Mouse (Mus musculus): ENCODE results near the gene Ptpn6. TPM values are rescaled to one million over a fixed set of nuclear protein-coding genes. Genes with fewer than 3 reads are reported as not detected.

Ptpn6 gene
- 100 to 1,000 TPM; 138 to 144 TPM for polyA plus RNA-seq (2017; shearing (Covaris generic))

- no peak for ATAC-seq
Observed at GRCm38 (mm10) chr6:124738511-124739023, at the start of gene Ptpn6. Gene Ptpn6, minus strand, starts transcription at chr6:124738714.

DNA sequence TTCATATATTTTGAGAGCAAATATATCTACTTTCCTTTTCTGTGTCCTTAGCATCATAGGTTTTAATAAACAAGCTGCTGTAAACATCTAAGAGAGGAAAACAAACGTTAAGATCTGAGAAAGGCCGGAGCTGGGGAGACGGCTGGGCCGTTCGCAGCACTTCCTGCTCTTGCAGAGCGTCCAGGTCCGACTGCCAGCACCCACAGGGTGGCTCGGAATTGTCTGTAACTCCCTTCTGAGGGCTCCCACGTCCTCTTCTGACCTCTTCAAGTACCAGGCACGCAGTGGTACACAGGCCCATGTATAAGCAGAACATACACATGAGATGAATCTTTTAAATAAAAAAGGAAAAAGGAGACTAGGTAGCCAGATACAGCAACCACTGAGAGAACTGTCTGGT is 49.2 kb upstream of the Ptpn6 start:
- no peak for ATAC-seq

DNA sequence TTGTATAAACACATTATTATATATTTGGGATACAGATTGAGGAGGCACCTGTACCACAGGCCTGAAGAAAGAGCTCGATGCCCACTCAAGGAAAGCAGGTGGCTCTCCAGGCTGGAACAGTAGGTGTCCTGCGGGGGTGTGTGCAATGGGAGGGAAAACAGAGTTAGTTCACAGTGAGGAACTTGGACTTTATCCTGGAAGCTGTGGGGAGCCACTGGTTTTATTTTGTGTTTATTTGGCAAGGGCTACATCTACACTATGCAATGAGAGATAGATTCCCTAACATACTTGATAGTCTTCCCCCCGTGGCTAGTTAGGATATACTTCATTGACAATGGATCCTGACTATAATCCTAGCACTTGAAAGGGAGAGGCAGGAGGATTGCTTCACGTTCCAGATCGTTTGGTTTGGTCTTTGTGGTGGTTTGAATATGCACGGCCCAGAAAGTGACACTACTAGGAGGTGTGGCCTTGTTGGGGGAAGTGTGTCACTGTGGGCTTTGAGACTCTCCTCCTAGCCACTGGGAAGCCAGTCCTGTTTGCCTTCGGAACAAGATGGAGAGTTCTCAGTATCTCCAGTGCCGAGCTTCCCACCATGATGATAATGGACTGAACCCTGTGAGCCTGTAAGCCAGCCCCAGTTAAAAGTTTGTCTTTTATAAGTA is 48.4 kb upstream of the Ptpn6 start:
- no peak for ATAC-seq

DNA sequence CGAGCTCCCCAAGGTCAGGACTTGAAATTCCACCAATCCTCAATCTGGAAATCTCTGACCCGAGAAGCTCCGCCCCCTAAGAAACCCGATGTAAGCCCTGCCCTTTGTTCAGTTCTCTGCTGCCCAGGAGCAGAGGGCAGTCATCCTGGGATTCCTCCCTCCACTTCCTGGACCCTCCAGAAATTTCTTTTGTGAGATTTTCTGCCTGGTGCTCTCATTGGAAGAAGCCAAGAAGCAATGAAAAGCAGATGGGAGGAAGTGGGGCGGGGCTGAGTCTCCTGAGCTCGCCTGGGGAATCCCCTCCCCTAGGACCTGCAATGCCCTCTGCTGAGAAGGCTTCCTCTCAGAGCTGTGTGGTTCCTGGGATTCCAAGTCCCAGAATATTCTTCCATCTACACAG is 43.9 kb upstream of the Ptpn6 start:
- peak; percentile 63 for ATAC-seq

DNA sequence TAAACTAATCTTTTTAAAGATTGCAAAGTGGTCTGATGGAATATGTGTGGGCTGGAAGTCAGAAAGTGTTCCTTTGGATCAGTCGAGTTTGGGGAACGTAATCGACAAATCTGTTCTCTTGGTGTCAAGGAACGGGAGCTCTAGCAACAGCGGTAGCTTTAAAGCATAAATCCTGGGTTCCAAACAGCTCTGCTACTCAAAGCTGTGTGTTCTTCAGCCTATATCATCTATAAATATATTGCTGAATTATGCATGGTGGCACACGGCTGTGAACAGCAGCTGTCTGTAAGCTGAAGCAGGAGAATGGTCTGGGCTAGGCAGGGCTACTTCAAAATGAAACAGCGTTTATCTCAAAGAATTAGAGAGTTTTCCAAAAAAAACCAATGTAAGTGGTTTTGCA is 42.4 kb upstream of the Ptpn6 start:
- no peak for ATAC-seq

DNA sequence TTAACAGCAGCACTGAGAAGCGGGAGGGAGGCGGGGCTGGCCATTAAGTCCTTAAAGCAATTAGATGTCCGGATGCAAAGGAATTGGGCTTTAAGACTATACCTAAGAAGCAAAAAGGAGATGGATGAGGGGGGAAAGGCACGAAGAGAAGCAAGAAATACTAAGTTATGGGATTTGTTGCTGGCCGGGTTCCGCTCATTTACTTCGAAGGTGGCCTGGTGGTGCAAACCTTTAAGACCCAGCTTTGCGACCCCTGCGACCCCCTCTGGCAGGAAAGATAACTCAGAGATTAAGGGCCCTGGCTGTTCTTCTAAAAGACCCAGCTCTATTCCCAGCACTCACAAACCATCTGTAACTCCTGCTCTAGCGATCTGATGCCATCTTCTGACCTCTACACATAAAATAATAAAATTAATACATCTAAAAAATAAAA is 41.5 kb upstream of the Ptpn6 start:
- ATAC-seq, result peak; percentile 23

GRCm38 (mm10) chr6:124779222-124779983 is 40.9 kb upstream of the Ptpn6 start, which contains the start of gene Lrrc23:
Gene Lrrc23, minus strand, starts transcription at chr6:124779727.
- peak; percentile 92 for ATAC-seq

GRCm38 (mm10) chr6:124770511-124770910 is 32.0 kb upstream of the Ptpn6 start:
- ATAC-seq, result no peak

DNA sequence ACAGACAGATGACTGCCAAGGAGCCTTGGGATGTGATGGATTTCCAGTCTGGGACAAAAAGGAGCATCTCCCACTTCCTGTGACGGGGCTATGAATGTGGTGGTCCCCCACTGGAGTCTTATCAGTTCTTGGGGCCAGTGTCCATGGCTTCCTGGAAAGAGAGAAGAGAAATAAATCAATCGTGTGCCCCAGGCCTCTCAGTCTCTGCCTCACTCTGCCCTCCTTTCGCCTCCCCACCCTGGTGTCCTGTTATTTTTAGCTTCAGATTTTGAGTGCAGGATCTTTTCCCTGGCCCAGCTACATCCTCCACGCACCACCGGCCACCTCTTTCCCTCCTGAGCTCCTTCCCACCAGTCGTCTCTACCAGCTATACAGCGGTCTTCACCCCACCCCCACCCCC is 31.5 kb upstream of the Ptpn6 start:
- ATAC-seq, result no peak

GRCm38 (mm10) chr6:124769101-124769765 is 30.7 kb upstream of the Ptpn6 start, which contains the start of gene Eno2:
Gene Eno2, minus strand, starts transcription at chr6:124769673.
- peak; percentile 60 for ATAC-seq

GRCm38 (mm10) chr6:124768704-124769044 is 30.2 kb upstream of the Ptpn6 start:
- ATAC-seq, result peak; percentile 12

GRCm38 (mm10) chr6:124767920-124768703 is 29.6 kb upstream of the Ptpn6 start:
- peak; percentile 11 for ATAC-seq

DNA sequence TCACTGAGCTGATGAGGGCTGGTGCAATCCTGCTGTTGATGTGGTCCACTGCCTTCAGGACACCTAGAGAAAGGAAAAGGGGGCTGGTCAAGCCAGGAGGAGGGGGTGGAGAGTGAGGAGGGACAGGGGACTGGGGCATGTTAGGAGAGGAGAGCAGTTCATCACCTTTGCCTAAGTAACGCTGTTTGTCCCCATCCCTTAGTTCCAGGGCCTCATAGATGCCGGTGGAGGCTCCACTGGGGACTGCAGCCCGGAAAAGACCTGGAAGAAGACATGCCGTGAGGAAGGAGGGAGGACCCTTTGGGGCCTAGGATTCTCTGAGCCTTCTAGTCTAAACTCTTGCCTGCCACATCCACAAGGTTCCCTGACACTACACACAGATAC is 29.0 kb upstream of the Ptpn6 start:
- ATAC-seq, result no peak

DNA sequence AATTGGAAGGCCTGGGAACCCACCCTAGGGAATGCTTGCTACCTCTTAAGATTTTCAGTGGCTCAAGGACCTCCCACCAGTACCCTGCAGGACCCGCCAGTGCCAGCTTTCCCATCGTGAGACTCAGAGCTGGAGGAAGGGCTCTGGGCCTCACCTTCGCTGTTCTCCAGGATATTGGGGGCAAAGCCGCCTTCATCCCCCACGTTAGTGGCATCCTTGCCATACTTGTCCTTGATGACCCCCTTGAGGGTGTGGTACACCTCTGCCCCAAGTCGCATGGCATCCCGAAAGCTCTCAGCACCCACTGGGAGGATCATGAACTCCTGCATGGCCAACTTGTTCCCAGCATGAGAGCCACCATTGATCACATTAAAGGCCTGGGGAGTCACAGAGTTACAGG is 27.4 kb upstream of the Ptpn6 start:
- ATAC-seq, result no peak

DNA sequence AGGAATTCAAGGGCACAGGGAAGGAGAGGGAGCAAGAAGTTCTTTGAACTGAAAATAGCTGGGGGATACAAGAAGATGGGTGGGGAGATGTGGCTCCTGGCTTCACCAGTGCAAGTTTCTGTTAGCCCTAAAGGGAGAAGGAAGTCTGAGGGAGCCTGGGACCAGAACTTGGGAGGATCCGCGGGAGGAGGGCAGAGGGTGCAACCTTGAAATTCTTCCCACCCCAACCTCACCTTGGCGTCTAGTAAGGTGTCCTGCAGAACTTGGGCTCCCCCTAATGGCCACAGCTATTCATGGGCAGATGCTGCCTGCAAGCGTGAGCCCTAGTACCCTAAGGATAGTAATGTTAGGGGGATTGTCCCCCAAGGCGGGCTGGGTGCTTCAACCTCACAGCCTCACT is 20.7 kb upstream of the Ptpn6 start:
- peak; percentile 61 for ATAC-seq

DNA sequence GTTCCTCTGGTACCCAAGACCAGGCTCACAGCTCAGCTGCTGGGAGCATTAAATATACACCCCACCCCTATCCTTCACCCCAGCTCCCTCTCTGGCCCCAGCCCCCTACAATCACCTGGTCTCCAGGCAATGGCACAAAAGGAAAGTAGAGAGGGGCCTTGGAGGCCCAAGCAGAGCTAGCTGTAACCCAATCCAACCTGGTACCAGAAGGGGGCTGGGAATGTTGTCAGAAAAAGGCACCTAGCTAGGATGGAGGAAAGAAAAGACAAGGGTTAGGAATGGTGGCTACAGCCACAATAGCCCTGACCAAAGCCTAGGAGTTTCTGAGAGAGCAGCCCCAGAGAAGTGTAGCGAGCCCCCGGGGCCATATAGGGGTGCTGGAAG is 20.3 kb upstream of the Ptpn6 start:
- ATAC-seq, result no peak

DNA sequence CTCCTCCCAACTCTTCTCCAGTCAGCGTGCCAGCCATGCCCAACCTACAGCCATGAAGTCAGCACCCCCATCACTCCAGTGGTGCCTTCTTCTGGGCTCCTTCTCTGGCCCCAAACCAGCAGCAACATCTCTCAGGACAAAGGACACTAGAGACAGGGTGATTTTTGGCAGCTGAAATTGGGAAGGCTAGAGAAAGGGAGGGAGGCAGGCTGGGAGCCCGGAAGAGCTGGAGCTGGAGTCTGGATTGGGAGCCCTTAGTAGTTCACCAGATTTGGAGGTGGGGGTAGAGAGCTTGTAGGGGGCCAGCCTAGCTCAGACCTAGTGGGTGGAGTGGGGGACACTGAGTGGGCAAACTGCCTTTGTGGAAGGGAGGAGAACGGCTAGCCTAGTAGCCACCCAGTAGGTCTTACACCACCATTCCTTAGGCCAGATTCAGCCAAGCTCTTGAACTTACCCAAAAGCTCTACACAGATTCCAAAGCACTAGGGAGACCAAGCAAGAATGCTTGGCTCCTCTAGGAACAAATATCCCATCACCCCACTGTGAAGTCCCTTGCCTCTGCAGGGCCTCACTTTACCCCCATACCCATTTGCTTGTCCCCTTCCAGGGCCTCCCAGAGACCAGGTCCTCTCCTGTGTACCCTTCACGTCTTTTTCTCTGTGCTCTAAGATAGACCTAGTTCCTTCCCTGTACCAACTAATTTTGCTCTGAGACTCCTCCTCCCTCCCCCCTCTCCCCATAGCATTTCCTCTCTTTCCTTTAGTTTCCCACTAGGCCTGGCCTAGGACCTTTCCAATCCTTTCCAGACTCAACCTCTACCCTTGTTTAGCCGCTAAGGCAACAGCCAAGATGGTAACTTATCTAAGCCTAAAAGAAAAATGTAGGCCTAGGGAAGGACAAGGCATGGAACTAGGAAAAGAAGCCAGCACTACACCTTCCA is 19.7 kb upstream of the Ptpn6 start:
- ATAC-seq, result no peak

DNA sequence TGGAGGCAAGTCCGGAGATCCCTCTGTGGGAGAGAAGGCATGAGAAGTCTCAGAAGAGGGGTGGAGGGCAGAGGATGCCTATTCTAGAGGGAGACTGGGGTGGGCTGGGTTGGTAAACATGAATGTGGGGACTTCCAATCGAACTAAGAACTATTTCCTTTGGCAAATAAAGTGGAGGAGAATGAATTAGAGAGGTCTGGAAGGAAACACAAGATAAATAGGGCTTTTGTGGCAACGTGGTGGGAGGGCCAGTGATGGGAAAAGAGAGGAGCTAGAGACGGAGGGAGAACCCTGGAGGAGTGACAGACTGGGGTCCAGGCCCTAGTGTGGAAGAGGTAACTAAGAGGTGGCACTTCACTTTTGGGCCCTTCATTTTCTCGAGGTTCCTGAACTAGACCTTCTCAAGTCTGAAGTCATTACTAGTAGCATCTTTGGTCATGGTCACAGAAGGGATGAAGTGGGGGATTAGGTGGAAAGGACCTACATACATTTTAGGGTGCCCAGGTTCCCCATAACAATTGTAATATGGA is 18.9 kb upstream of the Ptpn6 start:
- no peak for ATAC-seq

GRCm38 (mm10) chr6:124756652-124757350 is 18.3 kb upstream of the Ptpn6 start:
- ATAC-seq, result peak; percentile 25

DNA sequence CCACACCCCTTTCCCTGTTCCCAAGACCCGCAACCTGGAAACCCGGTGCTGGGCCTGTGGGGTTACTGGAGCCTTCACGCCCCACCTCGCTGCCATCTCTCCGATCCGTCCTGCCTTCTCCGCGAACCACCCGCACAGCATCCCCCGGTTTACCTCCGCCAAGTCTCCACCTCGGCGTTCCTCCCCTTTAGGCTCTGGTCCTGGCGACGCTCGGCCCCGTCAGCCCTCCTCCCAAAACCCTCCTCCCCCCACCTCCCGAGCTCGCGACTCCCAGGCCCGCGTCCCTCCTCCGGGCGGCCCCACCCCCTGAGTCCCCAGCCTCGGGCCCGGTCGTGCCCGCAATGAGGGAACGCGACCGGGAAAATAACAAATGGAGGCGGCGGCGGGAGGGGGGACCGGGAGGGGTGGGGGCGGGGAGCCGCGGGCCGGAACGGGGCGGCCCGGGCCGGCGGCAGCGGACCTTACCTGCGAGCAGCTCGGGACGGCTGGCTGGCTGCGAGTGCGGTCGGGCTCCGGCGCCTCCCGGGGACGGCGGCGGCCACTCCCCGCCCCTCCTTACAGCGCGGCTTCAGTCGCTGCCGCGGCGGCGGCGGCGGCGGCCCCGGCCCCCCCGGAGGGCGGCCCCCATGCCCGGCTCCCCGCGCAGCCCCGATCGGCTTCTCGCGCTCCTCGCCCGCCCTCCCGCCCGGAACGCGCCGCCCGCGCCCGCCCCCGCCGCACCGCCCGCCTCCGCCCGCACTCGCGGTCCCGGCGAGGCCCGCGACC is 17.5 kb upstream of the Ptpn6 start, which contains the start of the genes Gm45234 and Atn1:
TSS of gene Gm45234 (minus strand) at position 191 of the 765 bp plus-strand sequence.
TSS of gene Atn1 (minus strand) at position 694 of the 765 bp plus-strand sequence.
- ATAC-seq, result peak; percentile 33
